Mouse (Mus musculus) megakaryocyte, embryonic 14.5 days (primary cell): Measurements from ENCODE around the gene Pde11a. TPM values are rescaled to one million over a fixed set of nuclear protein-coding genes. Genes with fewer than 3 reads are reported as not detected.
A peak's percentile ranks its signal among the peaks of the same experiment; 100 is the strongest.
"Not testable (repeated sequence)": the region's sequence is repeated elsewhere in the genome, so short reads cannot be mapped to it uniquely, and the experiment has no call there.

Experiments used
- H3K27me3 ChIP-seq: replicated peaks from 2 replicates; pipeline ENCODE3; 2012; ENCODE audit warnings: inconsistent platforms
- H3K36me3 ChIP-seq: replicated peaks from 2 replicates; pipeline ENCODE3; 2012; ENCODE audit warnings: low read length, inconsistent platforms, mixed read lengths
- H3K4me1 ChIP-seq: 2 replicates; pipeline ENCODE4 v1.6.1; 2012; ENCODE audit warnings: inconsistent platforms
- H3K4me3 ChIP-seq: replicated peaks from 2 replicates; pipeline ENCODE3; 2012; ENCODE audit warnings: moderate library complexity, mild to moderate bottlenecking, inconsistent platforms
- H3K9me3 ChIP-seq: 2 replicates; pipeline ENCODE4 v1.6.1; 2012; ENCODE audit warnings: inconsistent platforms
- FLI1 ChIP-seq: IDR thresholded peaks from 2 replicates; pipeline ENCODE4 v1.6.1; 2012; ENCODE audit warnings: low read length, inconsistent platforms, mixed read lengths
- GATA1 ChIP-seq: IDR thresholded peaks from 3 replicates; pipeline ENCODE4 v1.6.1; 2012; ENCODE audit warnings: mixed read lengths, low read length, inconsistent platforms, borderline replicate concordance
- polyA plus RNA-seq: library from polyadenylated mRNA; stranded (reverse); fragments of >175 nt; gene quantifications from 2 replicates; pipeline ENCODE4 v1.2.3, GENCODE M21; 2012; ENCODE audit warnings: low replicate concordance; ENCODE audit not compliant: insufficient read depth

Gene Pde11a
- polyA plus RNA-seq, 1 experiment: not detected

DNA sequence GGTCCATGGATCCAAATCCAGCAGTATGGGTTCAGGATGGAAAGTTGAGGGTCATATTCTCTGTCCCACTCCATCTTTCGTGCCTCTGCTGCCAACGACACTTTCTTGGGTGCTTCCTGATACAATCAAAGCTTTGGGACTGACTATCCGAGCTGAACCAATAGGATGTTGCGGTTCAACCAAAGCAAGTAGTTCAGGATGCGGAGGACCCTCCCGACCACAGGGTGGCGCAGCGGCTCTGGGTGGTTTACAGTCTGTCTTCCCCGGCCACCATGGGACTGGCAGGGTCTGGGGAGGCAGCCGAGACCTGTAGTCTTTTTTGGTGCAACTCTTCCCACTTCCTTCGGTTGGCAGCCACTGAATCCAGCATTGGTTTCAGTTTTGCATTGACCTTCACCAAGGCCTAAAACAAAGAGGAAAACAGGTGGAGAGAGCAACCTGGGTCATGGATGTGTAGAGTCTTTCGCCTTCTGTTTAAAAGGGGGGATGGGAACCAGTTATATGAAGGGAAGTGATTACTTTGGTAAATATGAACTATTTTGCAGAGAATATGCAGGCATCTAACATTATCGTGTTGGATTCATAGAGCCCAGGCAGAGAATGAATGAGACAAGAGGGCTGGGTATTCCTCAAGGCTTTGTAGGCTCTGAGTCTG is 347.6 kb downstream of the Pde11a start:
- H3K36me3 ChIP-seq: no peaks in the 10 kb centered on the region
- TF ChIP-seq FLI1: no peak
- TF ChIP-seq GATA1: no peak
- peak overlapping the region; percentile 57 for H3K4me3 ChIP-seq
- peaks cover 20% of the 10 kb centered on the region for H3K27me3 ChIP-seq
- no peaks in the 10 kb centered on the region for H3K9me3 ChIP-seq
- peaks cover 8% of the 10 kb centered on the region for H3K4me1 ChIP-seq

DNA sequence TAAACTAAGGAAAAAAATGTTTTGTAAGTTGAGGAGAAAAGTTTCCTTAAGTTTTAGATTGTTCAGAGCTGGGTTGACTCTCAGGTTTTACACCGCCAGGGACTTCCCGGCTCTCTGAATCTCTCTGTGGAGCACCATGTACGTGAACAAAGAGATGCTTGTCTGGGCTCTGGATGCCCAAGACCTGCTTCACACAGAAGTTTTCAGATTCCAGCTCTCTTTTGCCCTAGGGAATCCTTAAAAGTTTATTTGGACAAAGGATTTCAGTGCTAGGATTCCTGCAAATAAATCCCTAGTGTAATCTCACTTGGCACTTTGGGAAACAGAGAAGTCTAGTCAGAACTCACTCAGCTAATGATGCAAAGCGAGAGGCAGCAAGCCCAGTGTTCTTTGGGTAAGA is 348.9 kb downstream of the Pde11a start:
- no peak overlapping the region for H3K4me3 ChIP-seq
- TF ChIP-seq FLI1 (no peak), GATA1 (no peak)
- peaks cover 14% of the 10 kb centered on the region for H3K27me3 ChIP-seq
- no peaks in the 10 kb centered on the region for H3K9me3 ChIP-seq
- peaks cover 8% of the 10 kb centered on the region for H3K4me1 ChIP-seq
- no peaks in the 10 kb centered on the region for H3K36me3 ChIP-seq

DNA sequence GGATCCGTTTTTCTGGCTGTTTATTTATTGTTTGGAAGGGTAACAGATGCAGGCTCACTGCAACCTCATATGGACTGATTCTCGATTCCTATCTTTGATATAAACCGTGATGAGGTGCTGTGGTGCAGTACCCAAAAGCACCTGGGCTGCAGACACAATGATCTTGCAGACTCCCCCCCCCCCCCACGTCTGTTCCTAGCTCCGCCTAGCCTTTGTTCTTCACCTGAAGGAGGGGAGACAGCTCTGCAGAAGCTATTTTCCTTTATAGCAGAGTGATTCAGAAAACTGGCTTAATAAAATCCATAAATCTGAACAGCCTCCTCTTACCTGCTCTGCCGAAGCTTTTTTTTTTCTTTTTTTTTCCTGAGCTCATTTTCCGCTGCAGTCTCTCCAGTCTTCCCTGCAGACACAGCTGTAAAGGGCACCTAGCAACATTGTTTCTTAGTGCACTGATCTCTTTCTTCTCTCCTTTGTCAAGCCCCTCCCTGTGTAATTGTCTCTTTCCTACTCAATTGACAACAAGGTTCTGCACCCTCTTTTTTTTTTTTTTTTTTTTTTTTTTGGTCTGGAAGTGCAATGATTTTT is 349.7 kb downstream of the Pde11a start:
- Histone ChIP-seq H3K36me3 (no peaks in the 10 kb centered on the region), H3K4me3 (no peak overlapping the region), H3K4me1 (peaks cover 8% of the 10 kb centered on the region), H3K9me3 (no peaks in the 10 kb centered on the region), H3K27me3 (peaks cover 10% of the 10 kb centered on the region)
- TF ChIP-seq GATA1 (no peak), FLI1 (no peak)

DNA sequence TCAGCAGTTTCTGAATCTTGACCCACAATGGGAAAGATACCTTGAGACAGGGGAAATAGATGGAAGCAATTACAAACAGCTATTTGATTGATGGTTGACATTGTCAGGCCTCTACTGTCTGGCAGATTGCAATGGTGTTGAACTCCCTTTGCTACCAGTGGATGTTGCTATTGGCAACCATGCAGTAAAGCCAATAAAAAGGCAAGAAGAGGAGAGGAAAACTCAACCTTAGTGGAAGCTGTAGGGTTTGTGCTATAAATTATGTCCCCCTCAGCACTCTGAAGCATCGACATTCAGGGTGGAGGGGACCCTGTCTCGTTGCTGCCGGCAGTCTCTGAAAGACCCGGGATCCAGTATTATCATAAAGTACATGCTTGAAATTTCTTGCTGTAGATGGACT is 350.2 kb downstream of the Pde11a start:
- no peak for TF ChIP-seq FLI1
- TF ChIP-seq GATA1: no peak
- Histone ChIP-seq H3K4me3 (no peak overlapping the region), H3K27me3 (peaks cover 5% of the 10 kb centered on the region), H3K4me1 (peaks cover 8% of the 10 kb centered on the region), H3K9me3 (no peaks in the 10 kb centered on the region), H3K36me3 (no peaks in the 10 kb centered on the region)

DNA sequence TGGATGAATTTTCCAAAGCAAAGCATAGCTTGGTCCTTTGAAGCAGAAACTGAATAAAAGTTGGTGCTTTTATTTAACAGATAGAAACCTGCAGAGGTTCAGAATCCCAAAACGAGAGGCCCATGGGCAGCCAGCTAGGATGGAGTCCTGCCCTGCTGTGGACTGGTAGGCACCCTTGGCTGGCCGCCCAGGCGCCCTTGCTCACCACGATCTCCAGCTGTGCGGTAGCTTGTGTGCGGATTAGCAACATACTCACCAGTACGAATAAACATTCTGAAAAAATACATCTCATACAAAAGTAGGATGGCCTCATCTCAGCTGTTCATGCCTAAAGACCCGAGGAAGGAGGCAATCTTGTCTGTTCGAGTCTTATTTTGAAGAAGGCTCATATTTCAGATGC is 350.8 kb downstream of the Pde11a start:
- H3K4me3 ChIP-seq: no peak overlapping the region
- TF ChIP-seq FLI1 (no peak), GATA1 (no peak)
- H3K4me1 ChIP-seq: peaks cover 8% of the 10 kb centered on the region
- H3K9me3 ChIP-seq: peaks cover 1% of the 10 kb centered on the region
- H3K27me3 ChIP-seq: peaks cover 4% of the 10 kb centered on the region
- H3K36me3 ChIP-seq: no peaks in the 10 kb centered on the region

DNA sequence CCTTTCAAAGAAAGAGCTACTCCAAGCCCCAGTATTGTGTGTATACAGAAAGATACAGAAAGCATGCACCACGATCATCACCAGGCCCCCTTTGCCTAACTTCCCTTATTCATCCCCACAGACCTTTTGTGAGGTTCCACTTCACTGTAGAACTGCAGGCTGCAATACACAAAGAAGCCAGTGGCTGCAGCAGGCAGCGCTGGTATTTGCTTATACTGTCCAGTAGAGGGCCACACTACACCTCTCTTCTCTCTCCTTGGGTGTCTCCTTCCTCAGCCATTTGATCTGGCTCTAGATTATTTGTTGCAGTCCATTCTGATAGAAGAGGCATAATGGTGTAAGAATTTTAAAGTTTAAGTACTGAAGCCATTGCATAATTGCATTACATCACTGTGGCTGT is 353.4 kb downstream of the Pde11a start:
- Histone ChIP-seq H3K27me3 (no peaks in the 10 kb centered on the region), H3K9me3 (peaks cover 10% of the 10 kb centered on the region), H3K36me3 (no peaks in the 10 kb centered on the region), H3K4me1 (no peaks in the 10 kb centered on the region), H3K4me3 (no peak overlapping the region)
- TF ChIP-seq GATA1 (no peak), FLI1 (no peak)

DNA sequence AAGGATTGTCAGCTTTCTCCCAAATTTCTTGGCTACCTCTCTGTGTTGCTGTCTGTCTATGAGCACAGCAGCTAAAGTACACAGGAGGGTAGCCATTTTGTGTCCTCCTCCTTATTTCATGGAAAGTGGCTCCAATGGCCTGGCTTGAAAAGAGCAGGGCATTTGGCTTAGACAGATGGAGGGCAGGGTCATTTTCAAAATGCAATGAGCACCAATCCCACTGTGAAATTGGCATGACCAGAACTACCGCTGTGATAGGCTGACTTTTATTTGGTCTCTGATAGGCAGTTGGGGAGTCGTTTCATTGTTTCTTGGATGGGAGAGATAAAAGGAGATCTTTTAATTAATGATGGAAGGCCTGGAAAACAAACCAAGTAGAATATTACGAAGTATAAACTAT is 354.7 kb downstream of the Pde11a start:
- no peaks in the 10 kb centered on the region for H3K27me3 ChIP-seq
- no peaks in the 10 kb centered on the region for H3K4me1 ChIP-seq
- H3K9me3 ChIP-seq: peaks cover 10% of the 10 kb centered on the region
- TF ChIP-seq FLI1: no peak
- H3K36me3 ChIP-seq: no peaks in the 10 kb centered on the region
- no peak overlapping the region for H3K4me3 ChIP-seq

DNA sequence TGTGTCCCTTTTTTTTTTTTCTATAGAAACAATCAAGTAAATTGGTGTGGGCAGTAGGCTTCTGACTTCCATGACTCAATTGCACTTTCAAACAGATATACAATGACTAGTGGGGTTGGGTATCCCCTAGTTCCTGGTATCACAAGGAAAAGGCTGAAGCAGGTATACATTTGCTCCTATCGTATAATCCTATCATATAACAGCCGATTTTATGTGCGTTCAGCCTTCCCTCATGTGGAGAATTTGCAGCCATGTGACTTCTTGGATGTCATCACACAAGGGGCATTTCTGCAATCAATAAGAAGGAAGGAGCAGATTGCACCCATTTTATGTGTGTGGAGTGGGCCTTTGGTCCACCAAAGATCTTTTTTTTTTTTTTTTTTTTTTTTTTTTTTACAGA is 355.5 kb downstream of the Pde11a start:
- peaks cover 10% of the 10 kb centered on the region for H3K9me3 ChIP-seq
- no peaks in the 10 kb centered on the region for H3K36me3 ChIP-seq
- TF ChIP-seq GATA1 (no peak), FLI1 (no peak)
- H3K27me3 ChIP-seq: no peaks in the 10 kb centered on the region
- H3K4me3 ChIP-seq: no peak overlapping the region
- no peaks in the 10 kb centered on the region for H3K4me1 ChIP-seq

DNA sequence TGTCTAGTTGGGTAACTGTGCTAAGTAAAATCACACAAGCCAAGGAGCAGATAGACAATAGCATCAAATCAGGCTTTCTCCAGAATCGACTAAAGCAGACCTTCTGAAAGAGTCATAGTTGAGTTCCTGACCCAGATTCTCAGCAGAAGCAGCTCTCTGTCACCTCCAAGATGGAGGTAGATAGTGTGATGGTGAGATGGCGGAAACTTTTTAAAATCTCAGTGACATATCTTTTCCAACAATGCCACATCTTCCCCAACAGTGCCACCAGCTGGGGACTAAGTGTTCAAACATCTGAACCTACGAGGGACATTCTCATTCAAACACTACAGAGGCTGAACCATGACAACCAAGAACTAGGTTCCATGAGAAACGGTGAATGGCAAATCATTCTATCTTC is 355.9 kb downstream of the Pde11a start:
- no peaks in the 10 kb centered on the region for H3K4me1 ChIP-seq
- H3K4me3 ChIP-seq: no peak overlapping the region
- no peaks in the 10 kb centered on the region for H3K27me3 ChIP-seq
- TF ChIP-seq FLI1 (no peak), GATA1 (no peak)
- peaks cover 10% of the 10 kb centered on the region for H3K9me3 ChIP-seq
- no peaks in the 10 kb centered on the region for H3K36me3 ChIP-seq

DNA sequence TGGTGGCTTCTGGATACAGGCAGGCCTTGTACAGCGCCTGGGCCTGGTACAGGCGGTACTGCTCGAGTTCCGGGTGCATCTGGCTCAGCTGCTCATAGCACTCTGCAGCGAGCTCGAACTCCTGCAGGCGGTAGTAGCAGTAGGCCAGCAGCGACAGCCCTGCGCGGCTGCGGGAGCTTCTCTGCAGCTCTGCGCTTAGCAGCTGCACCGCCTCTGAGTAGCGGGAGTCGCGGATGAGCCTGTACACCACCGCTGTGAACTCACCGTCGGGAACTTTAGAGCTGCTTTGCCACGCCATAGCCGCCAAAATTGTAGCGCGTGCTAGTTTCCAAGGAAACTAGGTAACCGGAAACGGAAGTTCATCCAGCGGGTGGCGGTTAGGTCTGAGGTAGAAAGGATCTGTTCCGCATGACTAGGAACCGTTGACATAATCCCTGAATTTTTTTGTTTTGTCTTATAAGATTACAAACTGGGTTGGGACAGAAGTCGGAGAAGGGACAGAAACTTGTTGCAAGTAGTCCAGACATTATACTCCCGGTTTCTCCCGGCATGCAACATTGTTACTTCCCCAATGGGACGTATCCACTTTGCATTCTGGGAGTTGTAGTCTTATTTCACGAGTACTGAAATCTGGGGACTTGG is 357.0 kb downstream of the Pde11a start, which contains the start of gene Ttc30a1:
Gene Ttc30a1 (minus strand): TSS at position 528 of the 642 bp plus-strand sequence.
- H3K27me3 ChIP-seq, H3K36me3 ChIP-seq, H3K4me1 ChIP-seq: not testable (repeated sequence)
- H3K9me3 ChIP-seq: peaks cover 10% of the 10 kb centered on the region
- peak within 1 kb of the TSS; percentile 89 for H3K4me3 ChIP-seq

DNA sequence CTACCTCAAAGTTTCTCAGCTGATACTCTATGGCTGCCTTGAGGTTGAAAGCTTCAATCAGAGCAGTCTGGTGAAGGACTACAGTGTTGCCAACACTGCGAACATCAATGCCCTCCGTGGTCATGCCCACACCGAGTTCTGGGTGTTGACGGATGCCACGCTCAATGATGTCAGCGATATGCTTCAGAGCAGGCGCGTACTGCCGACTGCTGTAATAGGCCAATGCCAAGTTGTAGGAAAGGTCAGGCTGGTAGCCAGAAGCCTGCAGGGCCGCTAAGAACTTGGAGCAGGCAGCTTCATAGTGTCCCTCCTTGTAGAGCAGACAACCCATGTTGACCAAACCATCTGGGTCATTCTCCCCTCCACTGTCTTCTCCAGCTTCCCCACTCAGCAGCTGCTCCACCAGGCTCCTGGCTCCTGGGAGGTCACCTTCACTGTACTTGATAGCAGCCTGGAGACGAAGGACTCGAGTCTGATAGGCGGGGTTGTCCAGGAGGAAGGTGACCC is 357.6 kb downstream of the Pde11a start:
- H3K4me3 ChIP-seq, H3K4me1 ChIP-seq, H3K27me3 ChIP-seq, H3K36me3 ChIP-seq: not testable (repeated sequence)
- H3K9me3 ChIP-seq: peaks cover 10% of the 10 kb centered on the region

DNA sequence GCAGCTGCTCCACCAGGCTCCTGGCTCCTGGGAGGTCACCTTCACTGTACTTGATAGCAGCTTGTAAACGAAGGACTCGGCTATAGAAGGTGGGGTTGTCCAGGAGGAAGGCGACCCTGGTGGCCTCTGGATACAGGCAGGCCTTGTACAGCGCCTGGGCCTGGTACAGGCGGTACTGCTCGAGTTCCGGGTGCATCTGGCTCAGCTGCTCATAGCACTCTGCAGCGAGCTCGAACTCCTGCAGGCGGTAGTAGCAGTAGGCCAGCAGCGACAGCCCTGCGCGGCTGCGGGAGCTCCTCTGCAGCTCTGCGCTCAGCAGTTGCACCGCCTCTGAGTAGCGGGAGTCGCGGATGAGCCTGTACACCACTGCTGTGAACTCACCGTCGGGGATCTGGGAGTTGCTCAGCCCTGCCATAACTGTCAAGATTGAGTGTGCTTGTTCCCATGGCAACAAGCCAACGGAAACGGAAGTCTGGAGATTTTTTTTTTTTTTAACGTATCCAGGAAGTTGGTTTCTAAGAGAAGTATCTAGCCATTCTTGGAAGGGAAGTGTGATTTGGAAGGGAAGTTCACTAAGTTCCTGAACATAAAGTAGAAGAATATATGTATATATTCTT is 360.7 kb downstream of the Pde11a start, which contains the start of gene Ttc30a2:
Gene Ttc30a2 (minus strand): TSS at position 419 of the 617 bp plus-strand sequence.
- H3K27me3 ChIP-seq, H3K9me3 ChIP-seq, H3K36me3 ChIP-seq, H3K4me3 ChIP-seq, H3K4me1 ChIP-seq: not testable (repeated sequence)

DNA sequence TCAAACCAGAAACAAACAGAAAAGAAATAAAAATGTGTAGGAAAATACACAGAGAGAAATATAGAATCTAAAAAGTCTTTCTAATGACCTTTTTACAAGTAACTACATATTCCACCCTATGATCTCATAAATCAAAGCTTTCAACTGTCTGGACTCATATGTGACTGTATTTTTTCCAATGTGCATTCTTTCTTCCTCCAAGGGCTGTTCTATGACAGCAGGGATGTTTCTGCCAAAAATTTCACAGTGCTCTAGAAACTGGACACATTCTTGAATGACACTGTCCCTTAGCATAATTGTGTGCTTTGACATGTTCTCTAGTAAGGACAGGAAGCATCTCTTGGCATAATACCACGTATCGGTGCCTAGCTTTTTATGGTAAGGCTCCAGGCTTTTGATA is 362.5 kb downstream of the Pde11a start:
- not testable (repeated sequence) for H3K4me3 ChIP-seq, H3K27me3 ChIP-seq, H3K4me1 ChIP-seq, H3K9me3 ChIP-seq, H3K36me3 ChIP-seq
